Mouse (Mus musculus) frontal cortex, postnatal 36 days (tissue): ENCODE data around the gene Dcun1d4.
A peak's percentile ranks its signal among the peaks of the same experiment; 100 is the strongest.
"Not testable (repeated sequence)": the region's sequence is repeated elsewhere in the genome, so short reads cannot be mapped to it uniquely, and the experiment has no call there.

ENCODE experiments used
- DNase-seq, 2 experiments: peaks; one replicate each; pipeline ENCODE4 v3.0.0; 2022; ENCODE audit warnings: low spot score in 2 of 2

Dcun1d4 gene

DNA sequence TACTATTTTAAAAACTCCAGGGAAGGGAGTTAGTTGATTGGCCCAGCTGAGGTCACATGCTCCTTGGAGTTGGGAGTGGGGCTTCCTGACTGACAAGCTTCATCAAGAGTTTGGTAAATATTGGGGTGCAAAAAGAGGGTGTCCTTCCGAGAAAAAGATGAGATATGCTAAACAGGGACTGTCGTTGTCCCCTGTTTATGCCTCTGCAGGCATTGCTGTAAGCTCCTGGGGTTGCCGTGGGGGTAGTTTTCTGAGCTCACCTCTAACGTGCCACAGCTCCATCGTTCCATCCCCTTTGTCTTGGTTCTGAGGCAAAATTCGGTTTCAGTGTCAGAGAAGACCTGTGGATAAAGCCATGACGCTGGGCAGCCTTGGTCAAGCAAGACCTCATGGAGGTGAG, at the start of gene Dcun1d4:
TSS of gene Dcun1d4 (plus strand) at position 301 of the 400 bp plus-strand sequence.
- no peak for DNase-seq

DNA sequence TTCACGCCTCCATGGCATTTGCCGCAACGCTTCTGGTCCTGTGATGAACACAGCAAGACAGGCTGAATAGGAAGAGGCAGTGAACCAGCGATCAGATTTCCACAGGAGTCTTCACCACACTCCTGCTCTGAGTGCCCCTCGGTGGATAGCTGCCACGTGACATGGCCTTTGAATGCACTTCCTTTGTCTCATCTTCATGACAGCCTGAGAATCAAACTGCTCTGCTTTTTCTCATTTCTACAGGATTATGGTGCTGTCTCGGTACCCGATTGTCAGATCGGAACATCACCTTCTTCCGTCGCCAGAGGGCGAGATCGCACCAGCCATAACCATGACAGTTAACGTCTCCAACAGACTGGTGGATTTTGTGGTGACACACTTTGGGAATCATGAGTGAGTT, 49.2 kb upstream of the Dcun1d4 start:
- DNase-seq: peak; percentile 83 to 94

DNA sequence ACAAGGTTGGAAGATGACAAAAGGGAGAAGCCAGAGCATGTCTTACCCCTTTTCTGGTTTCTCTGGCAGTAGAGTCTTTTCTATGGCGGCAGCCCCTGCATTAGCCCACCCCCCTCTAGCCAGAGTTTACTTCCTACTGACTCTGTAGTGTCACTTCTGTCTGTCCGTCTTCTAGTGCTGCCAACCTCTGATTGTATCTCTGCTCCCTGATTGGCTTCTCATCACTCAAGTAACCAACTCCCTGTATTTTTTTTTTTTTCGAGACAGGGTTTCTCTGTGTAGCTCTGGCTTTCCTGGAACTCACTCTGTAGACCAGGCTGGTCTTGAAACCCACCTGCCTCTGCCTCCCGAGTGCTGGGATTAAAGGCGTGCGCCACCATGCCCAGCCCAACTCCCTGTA, 48.0 kb upstream of the Dcun1d4 start:
- no peak for DNase-seq

DNA sequence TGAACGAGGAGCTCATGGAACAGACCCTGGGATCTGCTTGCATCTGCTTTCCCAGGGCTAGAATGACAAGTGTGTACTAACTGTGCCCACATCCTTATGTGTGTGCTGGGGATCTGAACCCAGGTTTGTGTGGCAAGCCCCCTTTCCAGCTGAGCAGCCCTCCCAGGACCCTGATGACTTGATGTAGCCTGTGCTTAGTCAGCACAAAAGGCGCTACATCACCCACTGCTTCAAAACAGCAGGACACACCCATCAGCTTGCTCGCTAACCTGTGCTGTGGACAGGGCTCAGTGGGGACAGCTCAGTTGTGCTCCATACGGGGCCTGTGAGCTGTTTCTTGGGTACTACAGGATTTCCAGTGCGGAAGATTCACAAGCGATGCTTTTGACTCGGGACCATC, 46.0 kb upstream of the Dcun1d4 start:
- DNase-seq: no peak

DNA sequence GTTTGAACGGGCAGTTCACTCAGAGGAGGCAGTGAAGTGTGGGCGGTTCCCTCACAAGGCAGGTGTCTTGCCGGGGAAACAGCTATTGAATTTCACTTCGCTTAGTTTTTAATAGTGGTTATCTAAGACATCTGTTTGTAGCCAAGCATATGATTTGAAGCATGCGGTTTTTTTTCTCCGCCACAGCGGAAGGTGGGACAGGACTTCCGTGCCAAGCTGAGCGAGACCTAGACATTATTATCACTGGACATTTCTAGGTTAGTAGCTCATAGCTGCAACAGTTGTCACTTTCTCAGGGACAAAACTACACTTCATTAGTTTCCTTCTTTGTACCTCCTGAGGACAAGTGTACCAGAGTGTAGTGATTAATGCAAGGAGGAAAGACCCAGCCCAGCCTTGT, 38.6 kb upstream of the Dcun1d4 start:
- no peak for DNase-seq

DNA sequence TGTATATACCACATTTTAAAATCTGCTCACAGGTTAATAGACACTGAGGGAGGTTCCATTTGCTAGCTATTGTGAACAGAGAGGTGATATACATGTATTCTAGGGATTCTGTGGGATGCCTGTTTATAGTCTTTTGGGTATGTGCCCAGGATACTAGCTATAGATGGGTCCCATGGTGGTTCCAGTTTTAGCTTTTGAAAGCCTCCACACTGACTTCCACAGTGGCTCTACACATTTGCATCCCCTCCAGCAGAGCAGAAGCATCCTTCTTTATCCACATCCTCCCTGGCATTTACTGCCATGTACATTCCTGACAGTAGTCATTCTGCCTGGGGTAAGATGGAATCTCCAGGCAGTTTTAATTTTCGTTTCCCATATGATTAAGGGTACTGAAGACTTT, 30.5 kb upstream of the Dcun1d4 start:
- DNase-seq: peak in 1 of 2 experiments; percentile 22

DNA sequence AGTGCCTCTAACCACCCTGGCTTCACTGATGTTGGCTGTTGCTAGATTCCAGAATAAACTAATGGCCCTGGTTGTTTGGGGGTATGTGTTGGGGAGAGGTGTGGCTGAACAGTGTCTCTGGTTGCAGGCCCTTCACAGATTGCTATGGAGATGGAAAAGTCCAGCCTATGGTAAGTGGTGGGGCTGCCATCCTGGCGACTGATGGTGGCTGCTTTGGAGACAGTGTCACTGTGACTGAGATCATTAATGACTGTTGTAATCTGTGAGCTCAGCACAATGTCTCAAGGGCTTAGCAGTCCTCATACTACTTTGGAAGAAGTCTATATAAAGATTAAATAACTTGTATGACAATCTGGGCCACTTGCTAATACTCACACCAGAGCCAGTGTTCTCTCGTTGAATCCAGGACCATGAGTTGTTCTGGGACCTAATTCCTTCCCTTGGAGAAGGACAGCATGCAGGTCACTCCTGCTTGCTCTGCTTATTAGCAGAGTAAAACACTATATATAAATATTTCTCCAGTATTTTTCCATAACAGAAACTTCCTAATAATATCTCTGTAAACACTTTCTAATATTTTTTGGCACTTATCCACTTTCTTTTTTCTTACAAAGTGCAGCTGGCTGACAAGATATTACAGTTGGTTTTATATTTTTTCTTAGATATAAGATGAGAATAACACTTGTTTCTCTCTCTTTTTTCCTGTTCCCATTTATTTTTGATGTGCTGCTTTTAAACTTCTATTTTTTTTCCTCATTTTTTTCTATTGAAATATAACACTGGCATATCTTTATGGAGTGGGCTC, 26.1 kb upstream of the Dcun1d4 start:
- no peak for DNase-seq

DNA sequence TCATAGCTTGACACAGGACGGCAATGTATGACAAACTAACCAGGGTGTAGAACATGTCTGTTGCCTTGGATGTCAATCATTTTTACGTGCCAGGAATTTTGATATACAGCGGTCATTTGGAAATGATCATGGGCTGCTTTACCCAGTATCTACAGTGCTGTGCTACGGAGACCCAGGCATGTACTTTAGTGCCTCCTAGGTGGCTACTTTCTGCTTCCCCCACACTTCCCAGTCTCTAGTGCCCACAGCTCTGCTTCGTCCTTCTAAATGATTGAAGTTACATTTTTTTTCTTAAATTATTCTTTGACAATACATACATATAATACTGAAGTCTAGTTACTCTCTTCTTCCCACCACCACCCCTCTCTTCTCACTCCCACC, 25.5 kb upstream of the Dcun1d4 start:
- DNase-seq: no peak

DNA sequence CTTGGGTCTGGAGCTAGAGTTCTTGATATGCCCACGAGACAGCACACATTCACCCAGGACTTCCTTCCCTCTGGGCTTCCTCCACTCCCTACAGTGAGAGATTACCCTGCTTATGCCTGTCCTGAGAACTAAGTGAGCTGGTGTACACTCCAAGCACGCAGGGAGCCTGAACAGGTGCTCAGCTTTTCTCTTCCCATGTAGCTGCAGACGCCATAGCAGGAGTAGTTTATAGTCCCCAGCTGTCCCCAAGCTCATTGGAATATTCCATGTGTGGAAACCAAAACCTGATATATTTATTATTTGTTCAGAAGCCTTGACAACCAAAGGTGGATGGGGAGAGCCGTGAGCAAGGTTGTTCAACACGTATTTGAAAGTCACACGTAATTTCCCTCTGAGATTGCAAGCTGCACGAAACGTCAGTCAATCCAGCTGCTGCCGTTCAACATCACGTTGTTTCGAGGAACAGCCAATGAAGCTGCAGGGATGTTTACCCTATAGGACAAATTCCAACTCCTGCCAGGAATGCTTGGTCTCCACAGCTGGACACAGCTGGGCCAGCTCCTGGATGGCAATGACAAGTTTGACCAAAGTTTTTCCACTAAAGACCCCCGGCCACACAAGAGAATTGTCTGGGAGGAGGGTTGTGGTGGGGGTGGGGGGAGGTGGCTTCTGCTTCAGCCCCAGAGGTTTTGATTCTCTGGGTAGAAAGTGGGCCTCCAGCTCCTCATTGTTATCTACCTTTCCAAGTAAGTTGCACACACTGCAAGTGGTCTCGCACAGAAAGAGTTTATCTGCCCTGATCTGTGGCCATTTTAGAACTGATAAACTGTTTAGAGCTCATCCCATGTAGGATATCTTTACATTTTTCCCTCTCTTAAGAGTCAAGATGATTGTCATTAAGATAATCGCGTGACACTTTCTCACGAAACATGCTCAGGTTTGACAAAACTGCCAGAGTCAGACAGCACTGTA, 12.1 kb upstream of the Dcun1d4 start:
- no peak for DNase-seq

DNA sequence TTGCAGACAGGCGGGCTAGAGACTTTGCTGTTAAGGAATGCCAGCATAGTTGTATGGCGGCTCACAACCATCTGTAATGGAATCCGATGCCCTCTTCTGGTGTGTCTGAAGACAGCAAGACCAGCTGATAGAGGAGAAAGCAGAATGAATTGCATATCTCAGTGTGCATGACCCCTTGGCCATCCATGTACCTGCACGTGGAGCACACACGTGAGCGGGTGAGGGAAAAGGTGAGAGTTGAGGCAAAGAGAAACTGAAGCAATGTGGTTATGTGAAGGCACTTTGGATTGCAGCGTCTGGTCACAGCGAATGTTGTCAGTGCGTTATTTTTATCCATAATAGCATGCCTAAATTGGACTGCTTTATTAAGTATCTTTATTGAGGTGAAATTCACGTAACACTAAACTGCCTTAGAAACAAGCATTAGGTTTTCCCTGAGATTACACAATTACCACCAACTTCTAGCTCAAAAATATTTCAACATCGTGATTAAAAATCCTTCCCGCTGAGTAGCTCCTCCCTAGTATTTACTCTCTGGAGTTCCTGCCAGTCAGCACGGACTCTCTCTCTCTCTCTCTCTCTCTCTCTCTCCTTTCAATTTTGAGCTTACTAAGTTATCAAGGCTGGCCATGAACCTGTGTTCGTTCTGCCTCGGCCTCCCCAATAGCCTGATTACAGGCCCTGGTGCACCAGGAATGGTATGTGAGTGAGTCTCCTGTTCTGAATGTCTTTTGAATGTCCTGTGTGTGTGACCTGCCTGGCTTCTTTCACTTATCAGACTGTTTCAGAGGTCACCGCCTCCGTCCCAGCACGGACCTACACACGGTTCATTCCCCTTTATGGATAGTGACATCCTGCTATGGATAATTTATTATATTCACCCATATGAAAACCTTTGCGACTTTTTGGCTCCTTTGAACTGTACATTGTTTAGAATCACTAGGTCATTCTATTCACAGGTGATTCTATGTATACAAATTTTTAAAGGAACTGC, 6.1 kb upstream of the Dcun1d4 start:
- DNase-seq: no peak

DNA sequence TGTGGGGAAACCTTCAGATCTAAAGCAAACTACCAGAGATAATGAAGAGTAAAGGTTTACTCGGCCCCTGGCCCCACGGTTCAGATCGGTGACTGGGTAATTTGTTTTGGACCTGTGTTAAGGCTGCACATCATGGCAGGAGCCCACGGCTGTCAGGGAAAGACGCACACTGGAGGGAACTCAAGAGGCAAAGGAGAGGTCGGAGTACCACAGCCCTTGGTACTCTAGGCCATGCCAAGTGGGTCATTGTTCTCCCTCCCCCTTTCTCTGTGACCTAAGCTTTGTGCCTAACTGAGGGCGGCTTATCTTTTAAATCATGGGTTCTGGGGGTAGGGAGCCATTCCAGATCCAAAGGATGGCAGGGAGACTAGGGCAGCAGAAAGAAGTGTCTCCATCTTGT, 601 bp downstream of the Dcun1d4 start:
- no peak for DNase-seq

DNA sequence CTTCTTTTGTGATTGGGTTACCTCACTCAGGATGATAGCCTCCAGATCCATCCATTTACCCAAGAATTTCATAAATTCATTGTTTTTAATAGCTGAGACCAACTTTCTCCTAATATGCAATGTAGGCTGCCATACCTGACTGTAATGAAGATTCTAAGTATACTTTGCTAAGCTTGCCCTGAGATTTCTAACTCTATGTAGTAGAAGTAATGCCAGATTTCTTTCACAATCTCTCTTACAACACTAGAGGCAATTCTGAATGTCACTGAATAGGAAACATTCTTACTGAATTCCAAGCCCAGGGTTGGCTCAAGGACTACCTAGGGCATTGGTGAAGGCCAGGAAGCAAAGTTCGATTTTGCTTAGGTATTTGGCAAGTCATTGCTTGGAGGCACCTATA, 1.6 kb downstream of the Dcun1d4 start:
- not testable (repeated sequence) for DNase-seq

DNA sequence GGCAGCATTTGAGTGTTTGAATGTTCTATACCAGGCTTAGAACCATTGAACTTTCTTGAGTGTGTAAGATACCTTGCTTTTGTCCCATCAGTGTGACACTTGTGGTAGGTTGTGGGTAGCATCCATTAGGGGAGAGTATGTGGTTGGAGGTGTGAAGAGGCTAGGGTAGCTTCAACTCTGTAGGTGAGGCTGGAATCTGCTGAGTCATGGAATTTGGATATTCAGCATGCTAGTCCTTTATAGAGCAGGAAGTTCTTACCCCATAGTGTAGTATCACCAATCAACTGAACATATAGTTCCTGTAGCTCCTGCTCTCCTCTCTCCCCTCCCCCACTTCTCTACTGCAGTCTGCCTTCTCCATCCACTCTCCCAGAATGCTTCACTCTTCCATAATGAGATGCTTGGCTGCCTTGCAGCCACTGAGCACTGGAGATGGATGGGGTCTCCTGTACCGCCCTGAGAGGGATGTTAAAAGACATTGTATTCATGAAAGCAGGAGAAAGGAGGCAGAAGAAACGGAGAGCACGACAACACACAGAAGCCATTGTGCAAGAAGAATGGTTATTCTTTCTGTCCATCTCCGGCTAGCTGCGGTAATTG, 3.3 kb downstream of the Dcun1d4 start:
- DNase-seq: no peak

DNA sequence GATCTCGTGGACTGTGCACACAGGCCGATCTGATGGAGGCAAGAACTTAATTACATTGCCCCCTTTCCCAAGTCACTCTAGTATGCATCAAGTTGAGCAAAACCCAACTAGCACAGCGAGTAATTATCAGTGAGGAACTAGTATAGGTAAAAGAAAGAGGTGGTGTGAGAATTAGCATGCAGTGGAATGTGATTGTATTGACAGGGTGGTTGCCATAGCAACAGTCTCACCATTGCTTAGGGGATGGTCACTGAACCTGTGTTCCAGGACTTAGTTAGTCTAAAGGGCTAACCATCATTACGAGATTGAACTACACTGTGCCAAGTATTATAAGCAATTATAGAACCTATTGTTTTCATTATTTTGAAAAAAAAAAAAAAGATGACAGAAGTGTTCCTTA, 5.7 kb downstream of the Dcun1d4 start:
- DNase-seq: no peak

DNA sequence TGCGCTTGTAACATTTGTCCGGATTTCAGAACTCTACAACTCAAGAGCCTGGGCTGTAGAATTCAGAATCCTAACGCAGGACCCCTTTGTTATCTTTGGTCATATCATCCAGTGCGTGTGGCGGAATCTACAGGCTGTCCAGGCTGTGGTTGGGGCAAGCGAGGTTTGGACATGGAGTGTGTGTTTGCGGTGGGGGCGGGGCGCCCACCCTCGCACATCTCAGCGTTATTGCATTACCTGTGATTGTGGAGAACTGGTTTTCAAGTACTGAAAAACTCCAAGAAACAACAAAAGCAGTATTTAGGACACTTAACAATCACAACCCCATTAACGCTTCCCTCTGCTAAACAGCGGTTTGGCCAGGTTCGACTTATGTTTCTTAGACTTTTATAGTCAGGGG, 9.1 kb downstream of the Dcun1d4 start:
- DNase-seq: no peak

DNA sequence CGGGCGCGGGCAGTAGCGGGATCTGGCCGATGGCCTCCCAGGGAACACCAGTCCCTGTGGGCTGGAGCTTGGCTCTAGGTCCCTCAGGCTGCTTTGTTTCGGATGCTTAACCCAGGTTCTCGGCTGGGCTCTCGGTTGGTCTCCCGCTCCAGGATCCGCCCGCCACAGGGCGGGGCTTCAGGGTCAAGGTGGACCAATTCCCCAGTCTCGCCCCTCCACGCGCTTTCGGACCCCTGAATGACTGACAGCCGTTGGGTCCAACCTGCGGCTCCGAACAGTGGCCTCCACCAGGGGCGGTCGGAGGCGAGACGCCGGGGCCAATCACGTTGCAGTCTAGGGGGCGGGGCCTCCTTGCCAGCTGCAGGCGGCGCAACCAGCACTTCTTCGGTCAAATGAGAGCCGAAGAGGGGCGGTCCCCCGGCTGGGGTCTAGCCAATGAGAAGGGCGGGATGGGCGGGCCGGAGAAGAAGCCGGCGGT, 9.8 kb downstream of the Dcun1d4 start:
- peak; percentile 99 for DNase-seq

DNA sequence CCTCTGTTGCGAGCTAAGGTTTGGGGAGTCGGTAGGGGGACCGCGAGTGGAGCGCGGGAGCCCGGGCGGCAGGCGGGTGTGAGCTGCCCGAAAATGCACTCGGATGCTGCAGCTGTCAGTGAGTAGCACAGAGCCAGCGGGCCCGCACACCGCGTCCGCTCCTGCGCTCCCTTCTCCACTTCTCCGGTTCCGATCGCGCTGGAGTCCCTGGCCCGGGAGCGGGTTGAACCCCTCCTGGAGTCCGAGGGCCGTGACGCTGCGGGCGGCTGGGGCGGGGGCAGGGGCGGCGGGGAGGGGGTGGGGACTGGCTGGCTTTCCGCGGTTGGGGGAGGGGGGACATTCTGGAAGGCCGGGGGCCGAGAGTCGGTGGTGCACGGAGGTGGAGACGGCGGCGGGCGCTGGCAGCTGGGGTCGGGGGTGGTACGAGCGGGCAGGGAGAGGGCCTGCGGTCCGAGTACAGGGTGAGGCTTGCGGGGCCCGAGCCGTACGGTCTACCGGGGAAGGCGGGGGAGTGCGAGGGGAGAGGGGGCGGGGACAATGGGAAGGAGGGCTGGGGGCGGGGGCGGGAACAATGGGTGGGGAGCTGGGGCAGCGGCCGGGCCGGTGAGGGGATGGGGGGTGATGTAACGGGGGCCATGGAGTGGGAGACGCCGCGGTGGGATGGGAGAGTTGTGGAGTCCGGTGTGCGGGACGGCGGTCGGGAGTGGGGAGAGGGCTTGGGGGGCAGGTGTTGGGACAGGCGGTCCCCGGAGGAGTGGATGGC, 10.5 kb downstream of the Dcun1d4 start:
- peak in 1 of 2 experiments; percentile 6 for DNase-seq

DNA sequence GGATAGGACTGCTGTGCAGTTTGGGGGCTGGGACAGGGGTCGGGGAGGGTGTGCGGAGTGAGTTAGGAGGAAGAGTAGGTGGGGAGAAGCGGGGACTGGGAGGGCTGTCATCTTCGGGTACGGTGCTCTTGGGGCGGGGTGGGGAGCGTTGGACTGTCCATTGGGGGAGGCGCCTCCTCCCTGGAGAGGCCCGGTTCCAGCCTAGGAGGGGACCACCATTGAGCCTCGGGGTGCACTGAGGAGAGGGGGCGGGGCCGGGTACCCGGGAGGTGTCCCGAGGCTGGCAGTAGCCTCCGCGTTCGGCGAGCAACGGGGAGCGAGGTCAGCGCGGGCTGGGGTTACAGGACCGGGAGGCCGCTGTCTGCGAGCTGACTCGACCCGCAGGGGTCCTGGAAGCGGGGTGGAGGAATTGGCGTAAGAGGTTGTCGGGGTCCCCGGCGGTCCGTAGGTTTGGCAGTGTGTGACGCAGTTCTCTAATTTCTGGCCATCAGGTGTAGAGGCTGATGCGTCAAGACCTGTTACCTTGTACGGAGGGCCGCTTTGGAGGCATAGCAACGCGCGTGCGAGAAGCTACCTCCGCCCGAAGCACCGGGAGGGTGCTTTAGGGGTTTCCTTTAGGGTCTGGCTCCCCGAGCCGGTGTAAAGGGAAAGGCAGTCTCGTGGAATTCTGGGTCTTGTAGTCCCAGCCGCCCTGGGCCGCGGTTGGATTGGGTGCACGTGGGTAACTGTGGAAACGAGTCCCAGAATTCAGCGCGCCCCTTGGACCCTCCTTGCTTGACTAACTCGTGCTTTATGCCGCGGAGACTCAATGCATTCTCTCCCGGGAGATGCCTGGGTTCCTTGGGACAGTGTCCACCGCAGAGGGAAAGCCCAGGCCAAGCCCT, 11.3 kb downstream of the Dcun1d4 start:
- peak; percentile 92 to 94 for DNase-seq

DNA sequence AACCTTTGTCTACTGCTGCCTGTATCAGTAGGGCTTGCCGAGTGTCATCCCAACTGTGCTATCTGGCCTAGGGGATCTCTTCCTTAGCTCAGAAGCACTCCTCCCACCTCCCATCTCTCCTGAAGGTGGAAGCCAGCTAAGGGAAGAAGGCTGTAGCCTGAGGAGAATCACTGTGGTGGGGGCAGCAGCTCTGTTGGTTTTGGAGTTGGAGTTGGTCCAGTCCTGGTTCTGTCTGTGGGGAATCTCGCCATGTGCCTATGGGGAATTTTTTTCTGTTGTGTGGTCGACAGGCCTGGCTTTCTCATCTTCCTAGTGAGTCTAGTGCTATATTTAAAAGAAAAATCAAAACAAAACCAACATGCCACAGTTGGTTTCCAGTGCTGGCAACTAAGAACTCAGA, 16.6 kb downstream of the Dcun1d4 start:
- DNase-seq: peak; percentile 27 to 35
